Comparison of ENCODE assay signal across 20 mouse cellular contexts in the genomic region with DNA sequence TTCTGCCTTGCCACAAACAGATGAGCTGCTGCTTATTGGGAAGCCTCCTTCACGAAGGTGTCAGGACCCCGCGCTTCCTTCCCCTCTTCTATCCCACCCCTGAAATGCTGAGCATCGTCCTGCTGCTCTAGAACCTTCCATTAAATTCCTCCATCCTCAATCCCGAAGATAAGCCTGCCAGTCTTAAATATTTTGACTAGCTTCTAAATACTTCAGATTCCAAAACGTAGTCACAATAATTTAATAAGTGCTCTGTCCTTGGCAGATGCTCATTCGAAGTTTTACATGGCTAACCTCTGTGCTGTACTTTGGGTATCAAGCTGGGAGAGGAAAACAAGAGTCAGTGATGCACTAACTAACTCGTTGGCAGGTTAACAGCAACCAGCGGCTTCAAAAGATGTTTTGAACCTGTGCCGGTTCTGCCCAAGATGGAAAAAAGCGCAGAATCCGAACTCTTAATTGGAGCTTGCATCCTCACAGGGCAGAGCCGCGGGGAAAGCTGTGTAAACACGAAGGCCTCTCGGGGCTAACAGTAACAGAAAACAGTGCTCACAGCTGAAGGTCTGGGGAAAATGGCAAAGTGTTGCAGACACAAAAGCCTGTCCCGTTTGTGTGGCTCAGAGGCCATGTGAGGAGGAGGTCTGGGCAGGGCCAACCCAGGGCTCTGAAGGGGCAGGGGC.
DNase-seq lines count a peak whose midpoint lies in the region; ATAC-seq lines count a peak whose summit lies in the region.
"Had no signal": no experiment of that assay in that cellular context is flagged by ENCODE, and none has a peak within 500 bp of the region (broad histone marks: within the 10 kb centered on the region; RNA-seq: fewer than 3 reads in every experiment).

No protein-coding gene starts in this region.

- WGBS in forebrain, embryonic 11.5 days: 63% methylated on average over 17 of the region's 17 CpGs
- WGBS in forebrain, embryonic 16.5 days: 60% methylated on average over 17 of the region's 17 CpGs
- 63% methylated on average over 17 of the region's 17 CpGs for WGBS in midbrain, embryonic 10.5 days
- WGBS in midbrain, embryonic 15.5 days: 67% methylated on average over 17 of the region's 17 CpGs
- 65% methylated on average over 17 of the region's 17 CpGs for WGBS in forebrain, embryonic 13.5 days

- H3K4me2 ChIP-seq in forebrain, embryonic 11.5 days (ENCODE audit: low read depth, low read length, severe bottlenecking): no peak overlapping the region
- no peak overlapping the region for H3K4me2 ChIP-seq in forebrain, embryonic 16.5 days (ENCODE audit: low read length)
- no peak overlapping the region for H3K4me2 ChIP-seq in midbrain, embryonic 15.5 days
- H3K4me2 ChIP-seq in forebrain, embryonic 13.5 days: no peak overlapping the region
- H3K4me2 ChIP-seq: heart, embryonic 12.5 days; liver, embryonic 12.5 days; lung, embryonic 15.5 days had no signal

- no peak for DNase-seq in forebrain, embryonic 11.5 days (ENCODE audit: low spot score)
- peak; percentile 13 for DNase-seq in midbrain, embryonic 10.5 days (ENCODE audit: low spot score)
- peak; percentile 14 for DNase-seq in brain, adult 2 months (ENCODE audit: low read depth, low spot score)
- DNase-seq in adrenal gland, adult 2 months: no peak
- DNase-seq in thymus, postnatal 14 days: no peak
- DNase-seq: adrenal gland, postnatal 25 days; cerebellum, adult 9-11 months; heart, postnatal 36 days; kidney, adult 11 months; kidney, postnatal 10 days; left cerebral cortex, postnatal 4 days; thymus, adult 2 months had no signal

- no peak for ATAC-seq in forebrain, embryonic 11.5 days (replicated peaks; ENCODE audit: low FRiP score)
- ATAC-seq in forebrain, embryonic 16.5 days: no peak
- no peak for ATAC-seq in midbrain, embryonic 15.5 days (replicated peaks)
- ATAC-seq in forebrain, embryonic 13.5 days: peak; percentile 48; the same call in 1 of the 2 replicates
- ATAC-seq: hindbrain, postnatal 0 days; liver, embryonic 12.5 days had no signal

- no peaks in the 10 kb centered on the region for H3K36me3 ChIP-seq in forebrain, embryonic 11.5 days (ENCODE audit: control insufficient read depth, insufficient read depth, low read length)
- no peaks in the 10 kb centered on the region for H3K36me3 ChIP-seq in forebrain, embryonic 16.5 days (ENCODE audit: control insufficient read depth, insufficient read depth)
- H3K36me3 ChIP-seq in midbrain, embryonic 10.5 days: no peaks in the 10 kb centered on the region
- H3K36me3 ChIP-seq in midbrain, embryonic 15.5 days (replicated peaks): no peaks in the 10 kb centered on the region
- 0 out of 2 replicates have a peak, but pooled peaks cover 3% of the 10 kb centered on the region for H3K36me3 ChIP-seq in forebrain, embryonic 13.5 days (ENCODE audit: poor library complexity, severe bottlenecking)
- H3K36me3 ChIP-seq: liver, embryonic 12.5 days; lung, embryonic 15.5 days had no signal

- 0 out of 2 replicates have a peak overlapping the region, but pooled peaks have one; percentile 13 for H3K27ac ChIP-seq in forebrain, embryonic 11.5 days (ENCODE audit: low read depth, low read length)
- H3K27ac ChIP-seq in forebrain, embryonic 16.5 days (ENCODE audit: low read length): no peak overlapping the region
- 0 out of 2 replicates have a peak overlapping the region, but pooled peaks have one; percentile 46 for H3K27ac ChIP-seq in midbrain, embryonic 10.5 days (replicated peaks)
- H3K27ac ChIP-seq in midbrain, embryonic 15.5 days: no peak overlapping the region
- no peak overlapping the region for H3K27ac ChIP-seq in forebrain, embryonic 13.5 days
- H3K27ac ChIP-seq: hindbrain, postnatal 0 days; liver, embryonic 12.5 days; lung, embryonic 15.5 days had no signal

- H3K27me3 ChIP-seq in forebrain, embryonic 11.5 days (ENCODE audit: control insufficient read depth, insufficient read depth, low read length): no peaks in the 10 kb centered on the region
- H3K27me3 ChIP-seq in forebrain, embryonic 16.5 days (replicated peaks; ENCODE audit: control insufficient read depth, insufficient read depth, low read length): no peaks in the 10 kb centered on the region
- no peaks in the 10 kb centered on the region for H3K27me3 ChIP-seq in midbrain, embryonic 10.5 days (ENCODE audit: low read depth, poor library complexity, severe bottlenecking)
- H3K27me3 ChIP-seq in midbrain, embryonic 15.5 days (replicated peaks): no peaks in the 10 kb centered on the region
- no peaks in the 10 kb centered on the region for H3K27me3 ChIP-seq in forebrain, embryonic 13.5 days
- H3K27me3 ChIP-seq: CH12.LX; heart, embryonic 12.5 days; liver, embryonic 12.5 days; lung, embryonic 15.5 days had no signal

- H3K9me3 ChIP-seq in forebrain, embryonic 11.5 days (ENCODE audit: control insufficient read depth, low read length): no peaks in the 10 kb centered on the region
- H3K9me3 ChIP-seq in forebrain, embryonic 16.5 days (ENCODE audit: control insufficient read depth, low read length): no peaks in the 10 kb centered on the region
- no peaks in the 10 kb centered on the region for H3K9me3 ChIP-seq in midbrain, embryonic 10.5 days (replicated peaks)
- H3K9me3 ChIP-seq in midbrain, embryonic 15.5 days: no peaks in the 10 kb centered on the region
- no peaks in the 10 kb centered on the region for H3K9me3 ChIP-seq in forebrain, embryonic 13.5 days (replicated peaks)
- H3K9me3 ChIP-seq: heart, embryonic 12.5 days; liver, embryonic 12.5 days; lung, embryonic 15.5 days had no signal

- no peaks in the 10 kb centered on the region for H3K4me1 ChIP-seq in forebrain, embryonic 11.5 days (replicated peaks; ENCODE audit: control insufficient read depth, insufficient read depth, low read length)
- H3K4me1 ChIP-seq in forebrain, embryonic 16.5 days (replicated peaks; ENCODE audit: control insufficient read depth, insufficient read depth, low read length): peaks cover 4% of the 10 kb centered on the region
- H3K4me1 ChIP-seq in midbrain, embryonic 10.5 days: peaks cover 19% of the 10 kb centered on the region
- H3K4me1 ChIP-seq in midbrain, embryonic 15.5 days: peaks cover 8% of the 10 kb centered on the region
- peaks cover 18% of the 10 kb centered on the region for H3K4me1 ChIP-seq in forebrain, embryonic 13.5 days

- H3K4me3 ChIP-seq in forebrain, embryonic 11.5 days (ENCODE audit: low read depth, low read length): no peak overlapping the region
- H3K4me3 ChIP-seq in forebrain, embryonic 16.5 days (replicated peaks; ENCODE audit: low read length): no peak overlapping the region
- no peak overlapping the region for H3K4me3 ChIP-seq in midbrain, embryonic 10.5 days
- no peak overlapping the region for H3K4me3 ChIP-seq in midbrain, embryonic 15.5 days
- H3K4me3 ChIP-seq in forebrain, embryonic 13.5 days: no peak overlapping the region
- H3K4me3 ChIP-seq: heart, embryonic 12.5 days; liver, embryonic 12.5 days; lung, embryonic 15.5 days had no signal

- no peak overlapping the region for H3K9ac ChIP-seq in forebrain, embryonic 11.5 days (ENCODE audit: low read length)
- H3K9ac ChIP-seq in forebrain, embryonic 16.5 days (replicated peaks; ENCODE audit: low read depth, low read length): no peak overlapping the region
- H3K9ac ChIP-seq in midbrain, embryonic 15.5 days: no peak overlapping the region
- no peak overlapping the region for H3K9ac ChIP-seq in forebrain, embryonic 13.5 days
- H3K9ac ChIP-seq: heart, embryonic 12.5 days; liver, embryonic 12.5 days; lung, embryonic 15.5 days had no signal

Comparison
In these comparisons a context has a peak if more than half of its experiments do, and no peak if none do; other contexts are left out.
1. H3K27ac ChIP-seq: peak in forebrain, embryonic 11.5 days (single experiment) and midbrain, embryonic 10.5 days (single experiment); none in forebrain, embryonic 16.5 days (single experiment), midbrain, embryonic 15.5 days (single experiment) and forebrain, embryonic 13.5 days (single experiment).
2. DNase-seq: peak in midbrain, embryonic 10.5 days (single experiment) and brain, adult 2 months (single experiment); none in forebrain, embryonic 11.5 days (single experiment), adrenal gland, adult 2 months (single experiment) and thymus, postnatal 14 days (single experiment).